Mouse (Mus musculus): ENCODE results near the gene Sash3.
"Not testable (repeated sequence)": the region's sequence is repeated elsewhere in the genome, so short reads cannot be mapped to it uniquely, and the experiment has no call there.

GRCm38 (mm10) chrX:48209746-48210145 lies 63.5 kb downstream of the Sash3 start:
- not testable (repeated sequence) for TF ChIP-seq POLR2A (IDR thresholded peaks at IDR 0.05; ENCODE audit: low read depth, low read length); CTCF (IDR thresholded peaks at IDR 0.05; ENCODE audit: extremely low read depth, insufficient read depth, insufficient read length, insufficient replicate concordance)
